Mouse (Mus musculus): ENCODE measurements around the gene Gm6592. TPM values are rescaled to one million over a fixed set of nuclear protein-coding genes. Genes with fewer than 3 reads are reported as not detected.

Gene Gm6592
- polyA plus RNA-seq, 1 experiment from 2014 or later, result not detected

DNA sequence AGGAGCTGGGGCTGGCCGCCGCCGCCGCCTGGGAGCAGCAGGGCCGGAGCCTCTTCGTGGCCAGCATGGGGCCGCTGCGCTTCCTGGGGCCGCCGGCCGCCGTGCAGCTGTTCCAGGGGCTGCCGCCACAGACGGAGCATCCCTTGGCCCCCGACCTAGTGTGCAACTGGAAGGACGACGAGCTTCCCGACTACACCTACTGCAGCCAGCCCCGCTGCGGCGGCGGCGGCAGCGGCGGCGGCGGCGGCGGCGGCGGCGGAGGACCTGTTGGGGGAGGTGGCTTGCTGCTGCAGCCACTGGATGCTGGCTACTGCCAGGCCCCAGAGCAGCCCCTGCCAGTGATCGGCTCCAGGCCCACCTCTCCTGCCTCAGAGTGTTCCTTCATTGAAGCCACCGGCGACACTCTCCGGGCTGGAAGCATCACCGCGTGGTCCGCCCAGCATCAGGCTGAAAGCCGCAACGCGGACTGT lies 49.4 kb downstream of the Gm6592 start:
- Histone ChIP-seq H3K27me3 (ENCODE audit: control insufficient read depth, insufficient read depth, low read length) (no peaks in the 10 kb centered on the region), H3K36me3 (ENCODE audit: control insufficient read depth, insufficient read depth, low read length) (no peaks in the 10 kb centered on the region), H3K9ac (ENCODE audit: low read length) (peak overlapping the region; percentile 87), H3K9me3 (replicated peaks; ENCODE audit: control insufficient read depth, low read length) (no peaks in the 10 kb centered on the region), H3K27ac (ENCODE audit: low read length) (peak overlapping the region; percentile 87), H3K4me1 (ENCODE audit: control insufficient read depth, insufficient read depth, low read length) (no peaks in the 10 kb centered on the region), H3K4me2 (ENCODE audit: low read depth, low read length) (peak overlapping the region; percentile 74), H3K4me3 (replicated peaks; ENCODE audit: low read length) (peak overlapping the region; percentile 59)
- WGBS, result 17% methylated on average over 36 of the region's 42 CpGs
- ATAC-seq (ENCODE audit: insufficient read depth, low FRiP score), result peak; percentile 35

Other genes starting within 250 kb of the Gm6592 start
- not detected in 2 replicates for gene Ssxb8, start 153.2 kb upstream of the Gm6592 start, polyA plus RNA-seq (2015; fragmentation: Nextera tagmentation; extraction: Ambion mirVana)
- not detected in 2 replicates for gene Ssx9, start 95.6 kb upstream of the Gm6592 start, polyA plus RNA-seq (2015; fragmentation: Nextera tagmentation; extraction: Ambion mirVana)
- gene Ssxb5, start 40.3 kb upstream of the Gm6592 start, polyA plus RNA-seq (2015; fragmentation: Nextera tagmentation; extraction: Ambion mirVana), result not detected in 2 replicates
- gene Gm5751, start 30.3 kb downstream of the Gm6592 start, polyA plus RNA-seq (2015; fragmentation: Nextera tagmentation; extraction: Ambion mirVana), result not detected in 2 replicates
- gene B630019K06Rik, start 48.4 kb downstream of the Gm6592 start, polyA plus RNA-seq (2015; fragmentation: Nextera tagmentation; extraction: Ambion mirVana), result 2.0 and 2.6 TPM in 2 replicates
- gene Fthl17b, start 119.0 kb downstream of the Gm6592 start, polyA plus RNA-seq (2015; fragmentation: Nextera tagmentation; extraction: Ambion mirVana), result not detected in 2 replicates
- not detected in 2 replicates for gene Fthl17c, start 132.6 kb downstream of the Gm6592 start, polyA plus RNA-seq (2015; fragmentation: Nextera tagmentation; extraction: Ambion mirVana)
- not detected in 2 replicates for gene Fthl17d, start 142.8 kb downstream of the Gm6592 start, polyA plus RNA-seq (2015; fragmentation: Nextera tagmentation; extraction: Ambion mirVana)
- gene Fthl17e, start 189.5 kb downstream of the Gm6592 start, polyA plus RNA-seq (2015; fragmentation: Nextera tagmentation; extraction: Ambion mirVana), result not detected in 2 replicates
- not detected in 2 replicates for gene Fthl17f, start 219.0 kb downstream of the Gm6592 start, polyA plus RNA-seq (2015; fragmentation: Nextera tagmentation; extraction: Ambion mirVana)

Measured in stomach, embryonic 16.5 days (tissue).